Mouse (Mus musculus) cerebellum, adult 2 months (tissue): ENCODE data around the gene Ankrd2.

ENCODE experiments used
- CTCF ChIP-seq: fragments of 200-500 bp; IDR thresholded peaks from 2 replicates; pipeline ENCODE4 v1.5.1; 2011; ENCODE audit warnings: low read depth, mild to moderate bottlenecking, control low read depth, low read length, moderate library complexity, borderline replicate concordance; ENCODE audit not compliant: insufficient read depth
- POLR2A ChIP-seq: fragments of 200-500 bp; IDR thresholded peaks from 2 replicates; pipeline ENCODE4 v1.6.1; 2011; ENCODE audit warnings: low read length, control low read depth, borderline replicate concordance; ENCODE audit not compliant: insufficient read depth

- TF ChIP-seq CTCF (no peak), POLR2A (no peak)
These were observed 44.7 kb downstream of the Ankrd2 start for GRCm38 (mm10) chr19:42080469-42080868.
